Mouse (Mus musculus) cerebellum, adult 2 months (tissue): ENCODE results near the gene Cc2d2b. TPM values are rescaled to one million over a fixed set of nuclear protein-coding genes. Genes with fewer than 3 reads are reported as not detected.

Experiments
- DNase-seq, 2 experiments: peaks; one replicate each; pipeline ENCODE4 v3.0.0; 2021
- H3K27ac ChIP-seq: fragments of 200-500 bp; 2 replicates; pipeline ENCODE4 v1.5.1; 2012; ENCODE audit warnings: low read length, control low read depth, inconsistent platforms; ENCODE audit not compliant: insufficient read depth
- H3K27me3 ChIP-seq: fragments of 200-500 bp; 2 replicates; pipeline ENCODE4 v1.6.1; 2012; ENCODE audit warnings: inconsistent platforms, mild to moderate bottlenecking, low read length, moderate library complexity; ENCODE audit not compliant: control insufficient read depth, insufficient read depth
- H3K4me1 ChIP-seq: fragments of 200-500 bp; 2 replicates; pipeline ENCODE4 v1.6.1; 2011; ENCODE audit warnings: low read length; ENCODE audit not compliant: control insufficient read depth, insufficient read depth
- H3K4me3 ChIP-seq: fragments of 200-500 bp; replicated peaks from 2 replicates; pipeline ENCODE3; 2011; ENCODE audit warnings: mild to moderate bottlenecking, low read depth, low read length, control low read depth; ENCODE audit not compliant: insufficient read depth
- CTCF ChIP-seq: fragments of 200-500 bp; IDR thresholded peaks from 2 replicates; pipeline ENCODE4 v1.5.1; 2011; ENCODE audit warnings: low read depth, mild to moderate bottlenecking, control low read depth, low read length, moderate library complexity, borderline replicate concordance; ENCODE audit not compliant: insufficient read depth
- POLR2A ChIP-seq: fragments of 200-500 bp; IDR thresholded peaks from 2 replicates; pipeline ENCODE4 v1.6.1; 2011; ENCODE audit warnings: low read length, control low read depth, borderline replicate concordance; ENCODE audit not compliant: insufficient read depth
- WGBS: fragments of 180-500 bp; shearing (Covaris S2); methylation state at CpG from one replicate; pipeline ENCODE4 v1.1.7; 2018; 5-methylcytosine and 5-hydroxymethylcytosine counted together
- polyA plus RNA-seq: library from polyadenylated mRNA; depleted of rRNA; stranded (reverse); fragments of >200 nt; gene quantifications from 2 replicates; pipeline ENCODE4 v1.2.3, GENCODE M21; 2012; rRNA removed

Gene Cc2d2b
- polyA plus RNA-seq: 0.07 TPM in 1 of 2 replicates, not detected in the other

DNA sequence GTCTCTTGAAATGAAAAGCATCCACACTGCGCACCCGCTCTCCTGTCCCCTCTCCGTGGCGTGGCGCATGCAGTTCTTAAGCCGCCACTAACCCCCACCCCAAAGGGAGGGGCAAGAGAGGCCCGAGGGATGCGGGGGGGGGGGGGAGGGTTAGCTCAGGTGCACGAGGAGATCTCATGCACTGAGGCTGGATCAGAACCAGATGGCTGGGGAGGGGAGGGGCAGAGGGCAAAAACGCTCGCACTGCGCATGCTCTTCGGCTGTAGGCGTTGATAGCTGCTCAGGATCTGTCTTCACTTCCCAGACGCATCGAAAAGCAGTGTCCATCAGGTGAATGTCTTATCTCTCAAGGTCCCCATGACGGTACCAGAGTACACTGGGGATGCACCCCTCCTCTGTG lies at the start of gene Cc2d2b:
Gene Cc2d2b (plus strand): TSS at position 195 of the 400 bp plus-strand sequence.
- DNase-seq: no peak
- TF ChIP-seq POLR2A (no peak), CTCF (no peak)
- H3K27ac ChIP-seq: no peak within 1 kb of the TSS
- H3K4me1 ChIP-seq: no peaks in the 10 kb centered on the region
- H3K4me3 ChIP-seq: no peak within 1 kb of the TSS
- no peaks in the 10 kb centered on the region; the same call in 1 of the 2 replicates for H3K27me3 ChIP-seq
- WGBS: 75% methylated on average over 17 of the region's 17 CpGs

DNA sequence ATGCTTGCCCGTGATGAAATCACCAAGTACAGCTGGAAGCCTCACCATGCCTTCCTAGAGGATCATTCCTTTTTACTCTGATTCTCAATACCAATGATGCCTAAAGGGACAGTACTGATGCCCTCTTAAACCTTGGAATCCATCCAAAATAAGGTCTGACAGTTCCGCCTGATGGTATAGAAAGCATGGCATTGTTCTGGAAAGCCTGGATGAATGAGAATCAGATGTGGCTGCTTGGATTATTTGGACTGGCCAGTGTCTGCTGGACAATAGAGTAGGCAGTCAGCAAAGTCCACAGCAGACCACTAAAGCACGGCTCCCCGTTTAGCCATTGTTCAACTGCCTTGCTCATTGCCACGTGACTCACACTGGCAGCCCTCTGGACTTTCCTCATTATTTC lies 48.7 kb upstream of the Cc2d2b start:
- Histone ChIP-seq H3K27me3 (no peaks in the 10 kb centered on the region), H3K4me1 (no peaks in the 10 kb centered on the region), H3K4me3 (no peak overlapping the region), H3K27ac (no peak overlapping the region)
- WGBS: 38% methylated on average over 5 of the region's 5 CpGs
- no peak for TF ChIP-seq CTCF
- TF ChIP-seq POLR2A: no peak
- no peak for DNase-seq

DNA sequence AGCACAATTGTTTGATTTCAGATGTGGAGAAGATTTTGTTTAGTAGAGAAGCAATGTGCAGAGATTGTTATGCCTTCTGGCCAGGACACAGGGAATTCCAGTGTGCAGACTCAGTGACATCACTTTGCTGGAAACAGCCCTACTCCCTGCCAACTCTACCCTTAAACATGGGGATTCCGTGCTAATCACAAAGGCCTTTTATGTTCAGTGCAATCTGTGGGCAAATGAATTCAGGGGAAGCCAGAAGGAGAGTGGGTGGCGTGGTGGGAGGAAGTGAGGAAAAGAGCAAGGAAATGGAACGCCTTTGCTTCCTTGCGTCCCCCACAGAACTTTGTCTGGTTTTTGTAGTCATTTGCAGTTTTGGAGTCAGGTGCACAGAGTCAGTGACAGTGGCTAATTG lies 46.1 kb upstream of the Cc2d2b start:
- Histone ChIP-seq H3K27me3 (no peaks in the 10 kb centered on the region), H3K4me1 (no peaks in the 10 kb centered on the region), H3K27ac (no peak overlapping the region), H3K4me3 (no peak overlapping the region)
- WGBS: 45% methylated on average over 4 of the region's 4 CpGs
- DNase-seq: no peak
- TF ChIP-seq POLR2A (no peak), CTCF (no peak)

DNA sequence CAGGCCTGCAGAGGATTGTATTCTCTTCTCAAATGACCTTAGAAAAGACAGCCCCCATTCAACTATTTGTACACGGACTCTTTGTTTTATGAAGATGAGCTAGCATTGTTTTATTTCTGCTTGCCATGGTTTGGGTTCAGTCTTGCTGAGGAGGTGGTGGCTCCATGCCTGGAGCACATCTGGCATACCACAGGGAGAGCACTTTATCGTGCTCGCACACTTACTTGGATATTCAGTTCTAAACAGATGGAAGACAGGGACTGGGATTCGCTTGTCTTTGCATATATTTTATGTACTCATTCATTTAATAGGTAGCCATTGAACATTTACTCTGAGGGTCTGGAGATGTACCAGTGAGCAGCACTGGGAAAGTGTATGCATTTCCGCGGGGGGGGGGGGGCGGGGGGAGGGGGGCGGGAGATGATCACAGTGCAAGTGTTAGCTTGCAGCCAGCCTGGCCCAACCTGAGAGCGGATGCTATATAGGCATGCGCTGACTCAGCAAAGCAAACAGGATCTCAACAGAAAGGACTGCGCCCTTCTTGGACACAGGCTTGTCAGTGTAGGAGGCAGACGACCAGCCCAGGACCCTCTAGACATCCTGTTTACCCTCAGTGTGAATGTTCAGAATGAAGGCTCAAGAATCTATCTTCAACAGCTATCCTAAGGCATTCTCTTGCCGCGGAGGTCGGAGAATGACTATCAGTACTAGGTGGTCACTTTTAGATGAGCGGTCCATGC lies 35.5 kb upstream of the Cc2d2b start:
- Histone ChIP-seq H3K4me3 (no peak overlapping the region), H3K27ac (no peak overlapping the region), H3K4me1 (no peaks in the 10 kb centered on the region), H3K27me3 (no peaks in the 10 kb centered on the region)
- whole genome bisulfite sequencing: 68% methylated on average over 16 of the region's 16 CpGs
- DNase-seq: no peak
- no peak for TF ChIP-seq POLR2A
- TF ChIP-seq CTCF: no peak

DNA sequence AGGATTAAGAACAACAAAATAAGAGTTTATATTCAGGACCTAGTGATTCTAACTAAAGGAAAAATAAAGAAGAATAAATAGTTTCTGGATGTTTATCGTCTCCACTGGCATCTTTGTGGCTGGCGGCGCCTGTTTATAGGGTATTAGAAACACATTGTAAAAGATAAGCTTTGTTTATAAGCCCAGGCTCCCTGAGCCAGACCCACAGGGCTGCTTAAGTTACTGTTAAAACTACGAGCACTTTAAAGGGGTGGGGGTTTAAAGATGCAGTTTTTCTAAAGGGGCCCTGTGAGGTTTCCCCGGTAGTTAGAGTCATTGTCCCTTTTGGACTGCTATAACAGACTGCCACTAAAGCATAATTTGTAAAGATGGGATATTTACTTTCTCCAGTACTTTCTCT lies 33.9 kb upstream of the Cc2d2b start:
- no peak overlapping the region for H3K4me3 ChIP-seq
- DNase-seq: no peak
- H3K27ac ChIP-seq: no peak overlapping the region
- H3K4me1 ChIP-seq: no peaks in the 10 kb centered on the region
- no peaks in the 10 kb centered on the region for H3K27me3 ChIP-seq
- 90% methylated on average over 5 of the region's 5 CpGs for WGBS
- no peak for TF ChIP-seq POLR2A
- TF ChIP-seq CTCF: no peak

DNA sequence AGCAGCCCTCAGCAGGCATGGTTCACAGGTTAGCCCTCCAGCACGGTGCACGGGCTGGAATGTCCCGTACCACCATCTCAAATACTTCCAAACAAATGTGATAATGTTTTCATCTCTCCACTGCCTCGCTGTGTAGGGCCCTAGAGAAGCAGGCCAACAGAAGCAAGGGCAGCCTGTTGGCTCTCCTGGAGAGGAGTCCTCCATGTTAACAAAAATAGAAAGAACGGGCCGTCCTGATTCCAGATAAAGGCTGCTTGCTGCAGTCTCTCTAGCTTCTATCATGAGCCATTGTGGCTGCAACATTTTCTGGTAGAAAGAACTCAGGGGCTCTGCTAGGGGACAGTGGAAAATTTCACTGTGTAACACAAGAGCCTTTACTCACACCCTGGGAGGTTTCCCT lies 31.6 kb upstream of the Cc2d2b start:
- H3K4me1 ChIP-seq: no peaks in the 10 kb centered on the region
- no peaks in the 10 kb centered on the region for H3K27me3 ChIP-seq
- DNase-seq: no peak
- no peak overlapping the region for H3K4me3 ChIP-seq
- TF ChIP-seq CTCF: no peak
- TF ChIP-seq POLR2A: no peak
- 84% methylated on average over 6 of the region's 6 CpGs for WGBS
- no peak overlapping the region for H3K27ac ChIP-seq

DNA sequence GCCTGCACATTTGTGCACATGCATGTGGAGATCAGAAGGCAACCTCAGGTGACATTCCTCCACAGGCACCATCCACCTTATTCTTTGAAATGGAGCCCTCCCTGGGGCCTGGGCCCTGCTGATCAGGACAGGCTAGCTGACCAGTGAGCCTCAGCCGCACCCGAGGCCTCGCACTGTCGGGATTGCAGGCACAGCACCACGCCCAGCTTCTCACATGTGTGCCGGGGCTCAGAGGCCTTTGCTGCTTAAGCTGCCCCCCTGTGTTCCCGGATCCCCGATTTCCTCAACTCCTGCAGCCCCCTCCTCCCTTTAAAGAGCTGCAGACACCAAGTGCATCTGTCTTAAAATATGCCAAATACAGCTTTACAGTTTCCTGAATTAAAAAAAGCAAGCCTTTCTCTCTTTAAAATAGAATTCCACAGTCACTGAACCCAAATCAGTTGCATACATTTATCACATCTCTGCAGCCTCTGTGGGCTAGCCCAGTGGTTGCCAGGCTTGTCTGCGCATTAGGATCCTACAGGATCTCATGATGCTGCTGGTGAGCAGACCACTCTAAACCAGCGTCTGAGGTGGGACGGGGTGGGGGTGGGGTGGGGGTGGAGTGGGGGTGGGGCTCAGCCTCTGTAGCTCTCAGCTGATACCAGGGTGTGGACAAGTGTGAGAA lies 29.0 kb upstream of the Cc2d2b start:
- no peak overlapping the region for H3K4me3 ChIP-seq
- no peaks in the 10 kb centered on the region; the same call in 1 of the 2 replicates for H3K27me3 ChIP-seq
- no peak for TF ChIP-seq CTCF
- no peak for TF ChIP-seq POLR2A
- H3K4me1 ChIP-seq: no peaks in the 10 kb centered on the region
- WGBS: 68% methylated on average over 11 of the region's 11 CpGs
- H3K27ac ChIP-seq: no peak overlapping the region
- no peak for DNase-seq

DNA sequence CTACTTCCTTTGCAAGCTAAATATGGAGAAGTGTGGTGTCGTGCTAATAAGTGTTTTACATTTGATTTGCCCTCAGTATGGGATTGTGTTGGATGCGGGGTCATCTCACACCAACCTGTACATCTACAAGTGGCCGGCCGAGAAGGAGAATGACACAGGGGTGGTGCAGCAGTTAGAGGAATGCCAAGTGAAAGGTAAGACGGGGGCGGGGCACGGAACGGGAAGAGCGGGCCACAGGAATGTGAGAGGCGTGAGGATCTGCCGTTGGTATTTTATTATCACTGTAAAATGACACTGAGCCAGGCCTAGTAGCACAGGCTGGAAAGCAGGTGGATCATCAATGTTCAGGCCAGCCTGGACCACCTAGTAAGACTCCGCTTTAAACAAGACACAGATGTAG lies 28.2 kb upstream of the Cc2d2b start:
- Histone ChIP-seq H3K27ac (no peak overlapping the region), H3K4me3 (no peak overlapping the region), H3K4me1 (no peaks in the 10 kb centered on the region), H3K27me3 (no peaks in the 10 kb centered on the region; the same call in 1 of the 2 replicates)
- TF ChIP-seq POLR2A: no peak
- TF ChIP-seq CTCF: no peak
- no peak for DNase-seq
- WGBS: 93% methylated on average over 12 of the region's 12 CpGs
